Mouse (Mus musculus) urinary bladder, postnatal 10 days (tissue): Measurements from ENCODE around the gene Olfr1280.
"Not testable (repeated sequence)": the region's sequence is repeated elsewhere in the genome, so short reads cannot be mapped to it uniquely, and the experiment has no call there.

Experiments
- DNase-seq: peaks from one replicate; pipeline ENCODE4 v3.0.0; 2022; ENCODE audit warnings: low spot score

Gene Olfr1280

GRCm38 (mm10) chr2:111313717-111314116 lies at the start of gene Olfr1280:
Gene Olfr1280, plus strand, starts transcription at chr2:111314017.
- no peak for DNase-seq

GRCm38 (mm10) chr2:111274006-111274405 lies 39.8 kb upstream of the Olfr1280 start, which contains the start of gene Olfr1277:
Gene Olfr1277, minus strand, starts transcription at chr2:111274106.
- DNase-seq = no peak

DNA sequence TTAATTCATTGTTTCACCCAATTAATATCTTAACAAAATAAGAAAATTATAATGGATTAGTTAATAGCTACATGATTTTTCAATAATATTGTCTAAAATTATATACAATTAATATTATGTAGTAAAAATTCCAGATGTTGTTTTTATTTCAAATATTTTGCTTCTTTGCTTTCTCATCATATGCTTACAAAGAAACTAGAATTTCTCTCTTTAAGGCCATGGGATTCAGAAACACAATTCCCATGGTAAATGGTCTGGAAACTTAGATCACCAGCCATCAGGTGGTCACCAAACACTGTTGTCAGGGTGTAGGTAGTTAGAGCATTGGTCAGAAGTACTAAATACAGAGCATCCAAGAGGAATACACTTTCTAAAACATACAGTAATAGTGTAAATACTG lies 24.0 kb upstream of the Olfr1280 start, which contains the start of gene Olfr1278:
Gene Olfr1278, plus strand, starts transcription at position 301 of the 400 bp plus-strand sequence.
- DNase-seq = no peak

GRCm38 (mm10) chr2:111298541-111298940 lies 15.3 kb upstream of the Olfr1280 start:
- no peak for DNase-seq

DNA sequence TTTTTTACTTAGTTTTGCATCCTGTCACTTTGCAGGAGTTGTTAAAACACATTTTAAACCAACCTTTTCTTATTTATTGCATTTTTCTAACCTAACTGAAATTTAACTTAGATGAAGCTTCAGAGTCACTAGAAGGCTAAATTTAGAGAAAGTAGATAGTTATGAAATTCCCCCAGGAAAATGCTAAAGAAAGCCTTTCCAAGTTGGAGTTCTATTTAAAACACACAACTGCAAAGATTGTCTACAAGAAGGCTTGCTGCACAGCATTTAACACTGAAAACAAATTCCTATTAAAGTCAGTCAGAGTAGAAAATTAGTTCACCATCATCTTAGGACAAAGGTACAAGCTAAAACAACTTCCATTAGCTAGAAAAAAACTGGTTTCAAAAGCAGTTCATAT lies 13.4 kb upstream of the Olfr1280 start, which contains the start of gene Olfr1279:
Gene Olfr1279, plus strand, starts transcription at position 262 of the 400 bp plus-strand sequence.
- no peak for DNase-seq

DNA sequence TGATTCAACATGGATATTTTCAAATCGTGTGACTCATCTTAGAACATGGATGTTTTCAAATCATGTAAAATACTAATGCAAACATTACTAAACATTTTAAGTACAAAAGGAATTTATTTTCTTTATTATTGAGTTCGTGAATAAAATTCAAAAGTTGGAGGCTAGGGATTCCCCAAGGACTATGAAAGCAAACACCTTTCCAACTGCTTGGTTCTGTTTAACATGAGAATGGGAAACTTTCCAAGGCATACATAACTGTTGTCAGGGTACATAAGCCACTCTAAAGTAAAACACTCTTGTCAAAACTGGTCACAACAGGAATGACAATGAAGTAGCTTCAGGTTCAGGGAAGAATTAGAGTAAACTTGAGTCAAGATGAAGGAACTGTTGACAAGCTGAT lies 12.4 kb downstream of the Olfr1280 start, which contains the start of gene Olfr1281:
Gene Olfr1281, plus strand, starts transcription at position 301 of the 400 bp plus-strand sequence.
- no peak for DNase-seq

DNA sequence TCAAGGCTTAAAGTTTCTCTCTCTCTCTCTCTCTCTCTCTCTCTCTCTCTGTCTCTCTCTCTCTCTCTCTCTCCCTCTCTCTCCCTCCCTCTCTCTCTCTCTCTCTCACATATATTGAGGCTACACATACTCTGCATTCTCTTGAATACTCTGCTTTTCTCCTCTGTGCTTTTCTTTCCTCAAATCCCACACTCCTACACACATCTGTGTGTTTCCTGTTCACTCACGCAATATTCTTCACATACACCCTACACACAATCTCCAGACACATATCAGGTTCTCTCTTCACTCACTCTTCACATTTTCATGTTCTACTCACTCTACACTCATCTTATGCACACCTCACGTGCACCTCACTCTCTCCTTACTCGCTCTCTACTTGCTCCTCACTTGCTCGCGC lies 19.9 kb downstream of the Olfr1280 start:
- not testable (repeated sequence) for DNase-seq

GRCm38 (mm10) chr2:111335976-111336375 lies 22.2 kb downstream of the Olfr1280 start, which contains the start of gene Olfr1282:
Gene Olfr1282, minus strand, starts transcription at chr2:111336076.
- DNase-seq = no peak

GRCm38 (mm10) chr2:111366490-111366889 lies 52.7 kb downstream of the Olfr1280 start, which contains the start of gene Olfr1283:
Gene Olfr1283, plus strand, starts transcription at chr2:111366790.
- no peak for DNase-seq

DNA sequence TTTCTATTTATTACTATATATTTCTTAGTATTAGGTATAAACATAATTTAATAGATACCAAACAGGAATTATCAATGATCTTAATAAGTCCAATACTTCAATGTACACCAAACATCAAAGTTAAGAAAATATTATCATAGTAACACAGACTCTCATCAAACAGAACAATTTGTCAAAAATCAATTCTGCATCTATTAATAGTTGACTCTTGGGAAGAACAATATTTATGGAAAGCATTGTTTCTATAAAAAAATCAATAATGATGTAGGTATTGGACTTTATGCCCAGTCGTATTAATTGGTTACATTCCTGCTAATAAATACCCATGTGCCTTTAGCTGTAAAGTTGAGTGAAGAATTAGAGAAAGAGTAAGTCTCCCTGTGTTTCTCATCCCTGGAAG lies 61.4 kb downstream of the Olfr1280 start, which contains the start of gene Olfr1284:
Gene Olfr1284, plus strand, starts transcription at position 301 of the 400 bp plus-strand sequence.
- no peak for DNase-seq
